In the genomic region with DNA sequence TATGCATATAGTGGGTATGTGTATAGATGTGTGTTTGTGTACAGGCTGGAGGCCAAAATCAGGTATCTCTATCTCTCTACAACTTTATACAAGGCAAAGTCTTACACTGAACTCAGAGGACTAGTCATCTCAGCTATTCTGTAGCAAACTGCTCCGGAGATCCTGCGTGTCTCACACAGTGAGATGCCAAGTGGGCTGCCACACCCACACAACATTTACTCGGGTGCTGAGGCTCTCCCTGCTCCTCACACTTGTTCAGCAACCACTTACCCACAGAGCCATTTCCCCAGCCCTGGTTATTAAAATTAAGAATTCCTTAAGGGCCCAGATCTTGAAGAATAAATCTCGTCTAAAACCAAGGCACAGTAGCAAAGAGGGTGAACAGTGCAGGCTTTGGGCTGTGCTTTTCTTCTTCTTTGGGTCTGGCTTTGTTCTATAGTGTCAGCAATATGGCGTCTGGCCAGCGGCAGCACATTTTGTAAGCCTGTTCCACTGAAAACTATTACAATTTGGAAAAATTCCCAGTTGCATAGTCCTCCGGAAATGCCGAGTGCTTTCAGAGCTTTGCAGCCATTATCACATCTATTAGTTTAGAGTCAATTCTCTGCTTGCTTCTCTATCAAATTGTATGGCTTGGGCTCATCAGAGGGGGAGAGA, we compare ENCODE assay signal across 9 mouse cellular contexts. TPM values are rescaled to one million over a fixed set of nuclear protein-coding genes. Genes with fewer than 3 reads are reported as not detected.
A peak's percentile ranks its signal among the peaks of the same experiment; 100 is the strongest.
DNase-seq lines count a peak whose midpoint lies in the region; ATAC-seq and TF ChIP-seq lines count a peak whose summit lies in the region.
"Had no signal": no experiment of that assay in that cellular context is flagged by ENCODE, and none has a peak within 500 bp of the region (broad histone marks: within the 10 kb centered on the region; RNA-seq: fewer than 3 reads in every experiment).

No protein-coding gene starts in this region.

- peak overlapping the region; percentile 19; the same call in 1 of the 2 replicates for H3K27ac ChIP-seq in lung, embryonic 15.5 days
- no peak overlapping the region; the same call in 1 of the 2 replicates for H3K27ac ChIP-seq in limb, embryonic 14.5 days (replicated peaks; ENCODE audit: low read depth, low read length)
- H3K27ac ChIP-seq: heart, adult 2 months had no signal

- H3K36me3 ChIP-seq in lung, embryonic 15.5 days: no peaks in the 10 kb centered on the region
- H3K36me3 ChIP-seq in limb, embryonic 14.5 days (ENCODE audit: control insufficient read depth, insufficient read depth, low read length): no peaks in the 10 kb centered on the region

- 63% methylated on average over 8 of the region's 8 CpGs for WGBS in lung, embryonic 15.5 days
- WGBS in limb, embryonic 14.5 days: 58% methylated on average over 8 of the region's 8 CpGs

- no peak overlapping the region for H3K4me3 ChIP-seq in lung, embryonic 15.5 days
- H3K4me3 ChIP-seq in limb, embryonic 14.5 days (replicated peaks; ENCODE audit: low read length): no peak overlapping the region
- H3K4me3 ChIP-seq: heart, adult 2 months had no signal

- no peaks in the 10 kb centered on the region for H3K9me3 ChIP-seq in lung, embryonic 15.5 days
- H3K9me3 ChIP-seq in limb, embryonic 14.5 days (ENCODE audit: control insufficient read depth, low read length): no peaks in the 10 kb centered on the region

- peak; percentile 53 to 69 for DNase-seq in cerebellum, postnatal 10 days
- DNase-seq in lung, postnatal 36 days: no peak
- DNase-seq in heart, postnatal 10 days: peak; percentile 53 to 54
- DNase-seq in limb, embryonic 14.5 days (ENCODE audit: low spot score): peak; percentile 69
- DNase-seq in embryo, embryonic 11 days: no peak
- DNase-seq in thymus, adult 18-20 months: no peak

- H3K9ac ChIP-seq in lung, embryonic 15.5 days: no peak overlapping the region
- no peak overlapping the region for H3K9ac ChIP-seq in limb, embryonic 14.5 days (ENCODE audit: low read depth, low read length, severe bottlenecking)

- no peaks in the 10 kb centered on the region for H3K27me3 ChIP-seq in lung, embryonic 15.5 days
- no peaks in the 10 kb centered on the region for H3K27me3 ChIP-seq in limb, embryonic 14.5 days (ENCODE audit: control insufficient read depth, insufficient read depth, low read length)

- TF ChIP-seq POLR2A in limb, embryonic 14.5 days (IDR thresholded peaks at IDR 0.05; ENCODE audit: borderline replicate concordance, extremely low read depth, insufficient read depth, insufficient read length): no peak

- intact Hi-C loops in heart, postnatal 10 days (cut with DNase I): no loop called here

- no peak overlapping the region for H3K4me2 ChIP-seq in lung, embryonic 15.5 days
- H3K4me2 ChIP-seq in limb, embryonic 14.5 days (replicated peaks; ENCODE audit: low read depth, low read length, severe bottlenecking): no peak overlapping the region

- no peak for ATAC-seq in cerebellum, adult (ENCODE audit: insufficient number of reproducible peaks, low FRiP score, low TSS enrichment)
- ATAC-seq in lung, embryonic 15.5 days (ENCODE audit: borderline replicate concordance, extremely low read depth, low FRiP score, low TSS enrichment): peak; percentile 81; the same call in 1 of the 2 replicates
- peak; percentile 73 for ATAC-seq in limb, embryonic 14.5 days (ENCODE audit: low FRiP score, low read depth)

- peaks cover 4% of the 10 kb centered on the region; the same call in 1 of the 2 replicates for H3K4me1 ChIP-seq in lung, embryonic 15.5 days
- peaks cover 16% of the 10 kb centered on the region for H3K4me1 ChIP-seq in limb, embryonic 14.5 days (ENCODE audit: control insufficient read depth, insufficient read depth, low read length)

RNA-seq across cellular contexts. Expression of a gene that starts 17.2 kb away (rescaled TPM):
- polyA plus RNA-seq in lung, embryonic 15.5 days (2015; fragmentation: Nextera tagmentation; extraction: Ambion mirVana): 2.8 and 3.2 TPM in 2 replicates
- total RNA-seq in heart, postnatal 10 days (2021): 1 to 10 TPM; 4.5 to 5.9 TPM
- polyA plus RNA-seq in limb, embryonic 14.5 days (2012; rRNA removed): 2.8 and 3.0 TPM in 2 replicates
- polyA plus RNA-seq in limb, embryonic 14.5 days (2014; fragmentation: Nextera tagmentation; extraction: Ambion mirVana): 2.9 and 4.0 TPM in 2 replicates

Comparison
In these comparisons a context has a peak if more than half of its experiments do, and no peak if none do; other contexts are left out.
1. DNase-seq: peak in cerebellum, postnatal 10 days (2 of 2), heart, postnatal 10 days (2 of 2) and limb, embryonic 14.5 days (single experiment); none in lung, postnatal 36 days (single experiment), embryo, embryonic 11 days (single experiment) and thymus, adult 18-20 months (0 of 2).